Mouse (Mus musculus): Measurements from ENCODE around the gene Pdilt. TPM values are rescaled to one million over a fixed set of nuclear protein-coding genes. Genes with fewer than 3 reads are reported as not detected.

Pdilt gene
- polyA plus RNA-seq, 1 experiment from 2014 or later = 0.06 TPM

GRCm38 (mm10) chr7:119476500-119477389, 46.5 kb downstream of the Pdilt start:
- H3K4me3 ChIP-seq (ENCODE audit: low read length) = no peak overlapping the region
- ATAC-seq = no peak
- no peaks in the 10 kb centered on the region for H3K36me3 ChIP-seq (ENCODE audit: control insufficient read depth, insufficient read depth, low read length)
- H3K4me1 ChIP-seq (ENCODE audit: control insufficient read depth, insufficient read depth, low read depth, low read length) = no peaks in the 10 kb centered on the region
- no peaks in the 10 kb centered on the region for H3K27me3 ChIP-seq (replicated peaks; ENCODE audit: control insufficient read depth, insufficient read depth, low read length)
- H3K9me3 ChIP-seq (ENCODE audit: control insufficient read depth, low read length) = no peaks in the 10 kb centered on the region
- no peak overlapping the region for H3K9ac ChIP-seq (ENCODE audit: low read depth, low read length)
- H3K27ac ChIP-seq (ENCODE audit: low read depth, low read length) = no peak overlapping the region
- no peak overlapping the region for H3K4me2 ChIP-seq (ENCODE audit: low read length)
- 77% methylated on average over 33 of the region's 33 CpGs for WGBS

GRCm38 (mm10) chr7:119459185-119459584, 64.1 kb downstream of the Pdilt start, which contains the start of gene Gp2:
Gene Gp2 (minus strand): TSS chr7:119459285.
- WGBS = 98% methylated on average over 6 of the region's 6 CpGs
- no peak within 1 kb of the TSS for H3K4me2 ChIP-seq (ENCODE audit: low read length)

GRCm38 (mm10) chr7:119454192-119454591, 69.1 kb downstream of the Pdilt start:
- WGBS = 84% methylated on average over 7 of the region's 7 CpGs
- Histone ChIP-seq H3K4me2 (ENCODE audit: low read length) (no peak overlapping the region), H3K27me3 (replicated peaks; ENCODE audit: control insufficient read depth, insufficient read depth, low read length) (no peaks in the 10 kb centered on the region), H3K4me1 (ENCODE audit: control insufficient read depth, insufficient read depth, low read depth, low read length) (no peaks in the 10 kb centered on the region), H3K9me3 (ENCODE audit: control insufficient read depth, low read length) (no peaks in the 10 kb centered on the region), H3K9ac (ENCODE audit: low read depth, low read length) (no peak overlapping the region), H3K4me3 (ENCODE audit: low read length) (no peak overlapping the region), H3K36me3 (ENCODE audit: control insufficient read depth, insufficient read depth, low read length) (no peaks in the 10 kb centered on the region), H3K27ac (ENCODE audit: low read depth, low read length) (no peak overlapping the region)
- ATAC-seq = no peak

More at GRCm38 (mm10) chr7:119459185-119459584, 64.1 kb downstream of the Pdilt start, which contains the start of gene Gp2:
- H3K27ac ChIP-seq (ENCODE audit: low read depth, low read length) = no peak within 1 kb of the TSS
- H3K36me3 ChIP-seq (ENCODE audit: control insufficient read depth, insufficient read depth, low read length) = no peaks in the 10 kb centered on the region
- no peaks in the 10 kb centered on the region for H3K4me1 ChIP-seq (ENCODE audit: control insufficient read depth, insufficient read depth, low read depth, low read length)
- H3K27me3 ChIP-seq (replicated peaks; ENCODE audit: control insufficient read depth, insufficient read depth, low read length) = no peaks in the 10 kb centered on the region
- no peak within 1 kb of the TSS for H3K4me3 ChIP-seq (ENCODE audit: low read length)
- H3K9ac ChIP-seq (ENCODE audit: low read depth, low read length) = no peak within 1 kb of the TSS
- ATAC-seq = no peak
- no peaks in the 10 kb centered on the region for H3K9me3 ChIP-seq (ENCODE audit: control insufficient read depth, low read length)

- WGBS = 60% methylated on average over 4 of the region's 4 CpGs
These were observed 79.4 kb downstream of the Pdilt start for GRCm38 (mm10) chr7:119443849-119444248.

GRCm38 (mm10) chr7:119441938-119442337, 81.4 kb downstream of the Pdilt start:
- H3K4me1 ChIP-seq (ENCODE audit: control insufficient read depth, insufficient read depth, low read depth, low read length) = no peaks in the 10 kb centered on the region
- H3K36me3 ChIP-seq (ENCODE audit: control insufficient read depth, insufficient read depth, low read length) = no peaks in the 10 kb centered on the region
- no peak overlapping the region for H3K4me3 ChIP-seq (ENCODE audit: low read length)
- H3K27me3 ChIP-seq (replicated peaks; ENCODE audit: control insufficient read depth, insufficient read depth, low read length) = no peaks in the 10 kb centered on the region
- H3K4me2 ChIP-seq (ENCODE audit: low read length) = no peak overlapping the region
- H3K9ac ChIP-seq (ENCODE audit: low read depth, low read length) = no peak overlapping the region
- no peaks in the 10 kb centered on the region for H3K9me3 ChIP-seq (ENCODE audit: control insufficient read depth, low read length)
- 83% methylated on average over 1 of the region's 1 CpGs for WGBS
- no peak overlapping the region for H3K27ac ChIP-seq (ENCODE audit: low read depth, low read length)
- no peak for ATAC-seq

More at GRCm38 (mm10) chr7:119443849-119444248, 79.4 kb downstream of the Pdilt start:
- H3K27me3 ChIP-seq (replicated peaks; ENCODE audit: control insufficient read depth, insufficient read depth, low read length) = no peaks in the 10 kb centered on the region
- no peaks in the 10 kb centered on the region for H3K9me3 ChIP-seq (ENCODE audit: control insufficient read depth, low read length)
- no peak overlapping the region for H3K9ac ChIP-seq (ENCODE audit: low read depth, low read length)
- ATAC-seq = no peak
- no peaks in the 10 kb centered on the region for H3K4me1 ChIP-seq (ENCODE audit: control insufficient read depth, insufficient read depth, low read depth, low read length)
- H3K36me3 ChIP-seq (ENCODE audit: control insufficient read depth, insufficient read depth, low read length) = no peaks in the 10 kb centered on the region
- H3K27ac ChIP-seq (ENCODE audit: low read depth, low read length) = no peak overlapping the region
- no peak overlapping the region for H3K4me2 ChIP-seq (ENCODE audit: low read length)
- H3K4me3 ChIP-seq (ENCODE audit: low read length) = no peak overlapping the region

Other genes with a start within 250 kb of the Pdilt start
- gene Gp2, start 64.2 kb downstream of the Pdilt start, polyA plus RNA-seq (2015; fragmentation: Nextera tagmentation; extraction: Ambion mirVana) = not detected in 2 replicates
- gene Umod, start 44.2 kb downstream of the Pdilt start, polyA plus RNA-seq (2015; fragmentation: Nextera tagmentation; extraction: Ambion mirVana) = not detected in 2 replicates
- gene Acsm5, start 4.0 kb downstream of the Pdilt start, polyA plus RNA-seq (2015; fragmentation: Nextera tagmentation; extraction: Ambion mirVana) = 0.33 TPM in 1 of 2 replicates, not detected in the other
- not detected in 2 replicates for gene Acsm2, start 30.9 kb upstream of the Pdilt start, polyA plus RNA-seq (2015; fragmentation: Nextera tagmentation; extraction: Ambion mirVana)
- not detected in 2 replicates for gene Acsm1, start 83.5 kb upstream of the Pdilt start, polyA plus RNA-seq (2015; fragmentation: Nextera tagmentation; extraction: Ambion mirVana)
- not detected in 2 replicates for gene Acsm4, start 166.5 kb upstream of the Pdilt start, polyA plus RNA-seq (2015; fragmentation: Nextera tagmentation; extraction: Ambion mirVana)
- gene Thumpd1, start 197.3 kb upstream of the Pdilt start, polyA plus RNA-seq (2015; fragmentation: Nextera tagmentation; extraction: Ambion mirVana) = 75.4 and 78.4 TPM in 2 replicates
- gene Acsm3, start 237.4 kb upstream of the Pdilt start, polyA plus RNA-seq (2015; fragmentation: Nextera tagmentation; extraction: Ambion mirVana) = not detected in 2 replicates